Mouse (Mus musculus): ENCODE results near the gene Fshr.

Gene Fshr

DNA sequence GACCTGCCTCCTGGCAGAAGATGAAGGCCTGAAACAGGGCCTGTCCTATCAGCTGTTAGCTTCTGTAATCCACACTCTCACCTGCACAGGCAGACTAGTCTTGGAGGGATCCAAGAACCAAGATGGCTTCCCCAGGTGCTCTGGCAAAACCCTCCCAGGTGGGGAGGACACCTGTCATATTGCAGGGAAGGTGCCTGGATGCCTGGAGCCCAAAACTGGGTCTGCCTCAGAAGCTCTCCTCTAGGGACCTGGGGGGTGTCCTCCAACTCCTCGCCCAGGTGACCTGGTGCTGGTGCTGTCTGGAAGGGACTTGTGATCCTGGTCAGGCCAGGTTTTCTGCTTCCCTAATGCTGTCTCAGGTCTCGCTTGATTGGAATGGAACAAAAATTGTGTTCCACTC is 167.5 kb downstream of the Fshr start:
- DNase-seq (ENCODE audit: low read depth): no peak

DNA sequence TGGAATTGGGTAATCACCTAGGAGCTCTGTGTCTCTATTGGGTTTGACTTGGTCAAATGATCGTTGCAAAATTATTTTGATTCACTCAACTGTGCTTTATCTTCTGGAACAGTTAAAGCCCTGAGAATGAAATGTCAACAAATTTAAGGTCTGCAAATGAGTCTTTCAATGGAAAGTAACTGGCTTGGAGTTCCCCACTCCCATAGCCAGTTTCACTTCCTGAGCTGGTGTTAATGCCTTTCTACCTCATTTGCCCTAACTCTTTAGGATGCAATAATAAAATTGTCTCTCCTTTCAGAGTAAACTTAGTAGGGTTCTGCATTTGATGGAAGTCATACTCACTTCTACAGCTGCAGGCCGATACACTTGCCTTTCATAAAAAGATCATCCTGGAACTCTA is 181.0 kb downstream of the Fshr start:
- no peak for DNase-seq (ENCODE audit: low read depth)

DNA sequence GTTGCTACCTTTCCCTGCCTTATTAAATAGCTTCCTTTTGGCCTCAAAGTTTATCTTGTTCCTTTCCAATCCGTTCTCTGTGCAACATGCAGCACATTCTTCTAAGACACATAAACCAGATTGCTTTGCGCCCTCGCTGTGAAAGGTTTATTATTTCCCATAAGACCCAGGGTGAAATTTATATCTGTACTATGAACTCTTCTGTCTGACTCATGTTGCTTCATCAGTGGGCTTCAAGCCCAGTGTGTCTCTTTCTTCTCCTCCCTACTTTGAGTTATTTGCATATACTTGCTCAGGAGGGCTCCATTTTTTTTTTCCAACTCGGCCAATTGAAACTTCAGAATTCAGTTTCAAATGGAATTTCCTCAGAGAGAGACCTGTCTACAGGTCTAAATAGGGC is 183.5 kb downstream of the Fshr start:
- no peak for DNase-seq (ENCODE audit: low read depth)

DNA sequence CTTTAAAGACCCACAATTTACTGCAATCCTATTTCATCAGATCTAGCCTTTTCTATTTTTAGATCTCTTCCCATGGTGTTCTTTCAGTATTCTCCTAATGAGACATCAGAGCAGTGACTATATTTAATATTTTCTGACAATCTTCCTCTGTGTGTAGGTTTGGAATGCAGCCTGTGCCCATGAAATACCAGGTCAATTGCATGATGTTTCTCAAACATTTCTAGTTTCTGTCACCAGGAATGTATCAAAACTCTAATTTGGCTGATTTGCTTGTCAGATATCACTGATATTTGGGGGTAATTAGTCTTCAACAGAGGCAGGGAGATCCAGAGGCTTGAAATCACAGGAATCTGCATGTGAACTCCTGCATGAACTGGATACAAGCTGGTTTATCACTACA is 186.8 kb downstream of the Fshr start:
- no peak for DNase-seq (ENCODE audit: low read depth)

DNA sequence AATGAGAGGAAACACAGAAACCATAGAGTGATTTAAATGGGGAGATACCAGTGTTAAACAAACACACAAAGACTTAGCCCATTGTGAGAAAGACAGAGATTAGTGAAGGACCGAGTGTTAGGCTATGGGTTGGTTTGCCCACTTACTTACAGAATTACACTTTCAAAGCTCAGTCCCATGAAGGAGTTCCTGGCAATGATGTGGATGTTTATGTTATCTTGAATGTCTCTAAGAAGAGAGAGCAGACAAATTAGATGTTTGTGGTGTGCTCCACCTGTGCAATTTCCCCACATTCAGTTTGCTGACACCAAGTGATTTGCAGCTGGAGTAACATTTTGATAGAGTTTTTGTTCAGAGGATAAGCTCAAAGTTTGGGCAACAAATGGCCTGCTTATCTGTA is 191.4 kb downstream of the Fshr start:
- no peak for DNase-seq (ENCODE audit: low read depth)

DNA sequence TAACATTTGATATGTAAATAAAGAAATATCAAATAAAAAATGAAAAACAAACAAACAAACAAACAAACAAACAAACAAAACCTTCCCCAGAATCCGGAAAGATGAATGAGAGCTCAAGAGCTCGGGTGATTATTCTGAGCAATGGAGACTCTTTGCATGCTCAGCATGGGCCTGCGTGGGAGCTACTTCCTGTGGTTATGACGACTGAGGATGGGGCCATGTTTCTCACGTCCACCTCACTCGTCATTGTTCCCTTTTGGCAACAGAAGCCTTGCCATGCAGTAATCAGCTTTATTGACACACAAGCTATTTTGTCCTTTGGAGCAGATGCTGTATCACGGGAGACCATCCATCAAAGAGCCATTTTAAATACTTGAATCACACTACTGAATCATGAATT is 191.8 kb downstream of the Fshr start:
- no peak for DNase-seq (ENCODE audit: low read depth)

GRCm38 (mm10) chr17:89005959-89006358 is 194.5 kb downstream of the Fshr start:
- no peak for DNase-seq (ENCODE audit: low read depth)

DNA sequence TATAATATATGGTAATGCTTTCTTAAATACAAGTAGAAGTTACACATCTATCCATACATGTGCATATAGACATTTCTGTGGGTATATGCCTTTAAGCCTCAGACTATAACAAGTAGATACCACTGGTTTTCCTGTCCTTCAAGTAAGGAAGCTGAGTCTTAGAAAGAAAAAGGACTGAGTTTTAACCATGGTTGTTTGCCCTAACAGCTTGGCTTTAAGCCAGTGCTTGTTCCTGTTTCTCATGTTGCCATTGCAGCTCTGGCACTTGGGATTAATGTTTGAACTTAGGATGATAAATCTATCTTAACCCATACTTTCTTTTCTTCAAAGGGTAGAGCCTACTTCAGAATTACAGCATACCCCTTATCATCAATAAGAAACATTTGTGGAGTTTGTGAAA is 200.6 kb downstream of the Fshr start:
- DNase-seq (ENCODE audit: low read depth): no peak

GRCm38 (mm10) chr17:88998243-88998642 is 202.2 kb downstream of the Fshr start:
- DNase-seq (ENCODE audit: low read depth): no peak

DNA sequence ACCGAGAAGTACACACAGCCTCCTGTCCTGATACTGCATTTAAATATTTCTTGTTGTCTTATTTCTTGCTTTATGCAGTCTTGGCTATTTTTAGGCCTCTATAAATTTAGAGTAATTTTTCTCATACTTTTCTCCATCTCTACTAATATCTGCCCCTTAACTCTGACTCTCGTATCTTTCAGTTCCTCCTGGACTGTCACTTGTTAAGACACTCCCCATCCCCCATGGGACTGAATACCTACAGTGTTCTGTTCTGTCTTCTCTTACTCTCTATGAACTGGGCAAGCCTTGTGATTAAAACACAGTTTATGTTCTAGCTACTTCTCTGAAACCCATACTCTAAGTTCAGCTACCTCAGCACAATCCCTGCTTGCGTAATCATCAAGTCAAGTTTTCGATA is 209.2 kb downstream of the Fshr start:
- DNase-seq (ENCODE audit: low read depth): no peak

DNA sequence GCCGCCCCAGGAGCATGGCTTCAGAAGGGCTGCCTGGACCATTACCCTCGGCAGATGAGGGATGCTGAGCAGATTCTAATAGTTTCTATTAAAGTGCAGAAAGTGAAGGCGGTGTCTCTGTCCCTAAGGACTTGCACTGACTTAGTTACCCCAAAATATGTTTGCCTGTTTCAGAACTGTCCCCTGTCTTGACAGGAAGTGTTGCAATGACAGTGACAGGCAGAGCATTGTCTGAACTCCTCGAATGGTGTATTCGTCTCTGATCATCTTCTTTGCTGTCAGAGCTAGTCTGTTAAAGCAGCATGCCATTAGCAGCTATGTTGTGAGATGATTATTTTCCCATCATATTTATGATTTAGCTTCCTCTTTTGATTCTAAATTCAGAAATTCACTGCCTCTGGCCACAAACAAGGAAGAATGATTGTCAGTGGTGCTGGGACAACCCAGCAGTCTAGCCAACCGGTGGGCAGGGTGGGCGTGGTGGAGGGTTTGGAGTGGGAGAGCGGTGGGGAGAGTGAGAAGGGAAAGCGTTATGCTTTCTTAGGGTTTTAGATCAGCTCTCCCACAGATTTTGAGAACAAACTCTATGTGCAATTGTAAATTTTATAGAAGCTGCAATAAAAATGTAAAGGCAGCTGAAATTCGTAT is 219.6 kb downstream of the Fshr start:
- DNase-seq (ENCODE audit: low read depth): no peak

GRCm38 (mm10) chr17:88974538-88974937 is 225.9 kb downstream of the Fshr start:
- DNase-seq (ENCODE audit: low read depth): no peak

GRCm38 (mm10) chr17:88966028-88966427 is 234.4 kb downstream of the Fshr start:
- no peak for DNase-seq (ENCODE audit: low read depth)

- no peak for DNase-seq (ENCODE audit: low read depth)
Observed at GRCm38 (mm10) chr17:88954011-88954410, 246.5 kb downstream of the Fshr start.

DNA sequence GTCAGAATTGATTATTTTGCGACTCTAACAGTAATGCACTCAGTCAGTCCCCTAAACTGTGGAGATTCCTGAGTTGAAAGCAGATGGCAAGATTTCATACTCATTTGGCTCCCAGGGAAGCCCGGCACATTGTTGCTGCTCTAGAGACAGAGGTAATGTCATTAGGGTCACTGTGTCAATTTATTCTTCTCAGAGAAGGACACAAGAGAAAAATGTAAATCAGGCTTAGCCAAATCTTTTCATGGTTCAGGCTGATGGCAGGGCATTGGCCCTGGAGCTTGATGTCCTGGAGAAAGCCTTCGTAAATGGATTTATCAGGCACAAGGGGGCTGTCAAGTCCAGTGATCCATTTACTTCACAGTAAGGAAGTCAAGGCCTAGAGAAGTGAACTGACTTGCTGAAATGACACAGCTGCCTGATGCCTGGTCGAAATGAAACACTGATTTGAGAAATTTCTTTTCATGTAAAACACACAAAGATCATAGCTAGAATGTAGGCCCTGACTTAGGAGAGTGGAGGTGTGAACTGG is 262.3 kb downstream of the Fshr start:
- no peak for DNase-seq (ENCODE audit: low read depth)

- DNase-seq (ENCODE audit: low read depth): no peak
Observed at GRCm38 (mm10) chr17:88937341-88938152, 262.9 kb downstream of the Fshr start.

GRCm38 (mm10) chr17:88936941-88937340 is 263.5 kb downstream of the Fshr start:
- no peak for DNase-seq (ENCODE audit: low read depth)

All from c-Kit-positive CD71-positive TER-119-negative erythroid progenitor cells, embryonic 14.5 days (primary cell).